Mouse (Mus musculus) embryo, embryonic 11 days (tissue): ENCODE measurements around the gene Nlrc5.
A peak's percentile ranks its signal among the peaks of the same experiment; 100 is the strongest.
"Not testable (repeated sequence)": the region's sequence is repeated elsewhere in the genome, so short reads cannot be mapped to it uniquely, and the experiment has no call there.

ENCODE experiments used
- DNase-seq: peaks from one replicate; pipeline ENCODE4 v3.0.0-alpha.2; 2015

Gene Nlrc5

DNA sequence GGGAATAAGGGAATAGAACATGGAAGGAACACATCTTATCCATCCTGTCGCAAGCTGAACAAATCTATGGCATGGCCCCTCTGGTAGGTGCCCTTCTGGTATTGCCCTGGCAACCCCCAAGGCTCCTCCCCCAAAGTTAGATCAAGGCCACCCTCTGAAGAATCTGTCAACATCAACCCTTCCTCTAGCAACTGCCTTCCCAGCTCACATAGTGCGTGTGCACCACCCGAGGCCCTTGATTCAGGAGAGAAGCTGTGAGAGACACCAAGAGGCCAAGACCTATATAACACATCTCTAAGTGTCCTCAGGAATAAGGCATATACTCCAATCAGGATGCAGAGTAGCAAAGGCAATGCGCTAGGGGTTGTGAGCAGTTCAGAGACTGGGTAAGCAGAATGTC, 11.9 kb upstream of the Nlrc5 start:
- DNase-seq = no peak

DNA sequence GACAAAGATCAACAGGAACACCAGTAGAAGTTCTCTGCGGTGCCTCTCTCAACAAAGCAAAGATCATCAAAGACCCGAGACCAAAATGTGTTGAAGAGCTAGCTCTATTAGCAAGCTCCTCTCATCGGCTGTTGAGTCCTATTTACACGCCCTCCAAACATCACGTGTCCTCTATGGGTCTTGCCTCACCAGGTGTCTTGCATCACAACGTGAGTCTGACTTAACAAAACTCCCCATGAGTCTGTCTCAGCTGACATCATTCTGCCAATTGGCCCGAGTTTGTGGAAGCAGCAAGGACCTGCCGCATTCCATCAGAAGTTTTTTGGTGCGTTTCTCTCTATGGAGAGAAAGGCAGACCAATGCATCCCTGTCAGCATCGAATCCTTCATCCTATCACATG, 6.2 kb upstream of the Nlrc5 start:
- no peak for DNase-seq

DNA sequence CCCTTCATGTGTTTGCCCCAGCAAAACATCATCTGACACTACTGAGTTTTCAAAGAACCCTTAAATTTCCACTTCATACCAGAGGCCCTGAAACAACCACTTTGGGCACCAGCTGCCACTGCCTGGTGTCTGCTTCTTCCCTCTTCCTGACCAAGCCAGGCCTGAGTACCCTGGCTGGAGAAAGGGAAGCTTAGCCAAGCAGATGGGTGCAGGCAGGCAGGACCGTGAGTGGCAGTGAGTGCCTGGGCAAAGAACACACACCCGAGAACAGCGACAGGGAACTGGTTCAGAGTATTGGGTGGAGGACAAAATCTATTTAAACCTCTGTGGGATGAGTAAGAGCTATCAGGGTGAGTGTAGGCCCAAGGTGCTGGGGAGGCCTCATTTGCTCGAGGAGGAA, 5.7 kb upstream of the Nlrc5 start:
- DNase-seq = no peak

DNA sequence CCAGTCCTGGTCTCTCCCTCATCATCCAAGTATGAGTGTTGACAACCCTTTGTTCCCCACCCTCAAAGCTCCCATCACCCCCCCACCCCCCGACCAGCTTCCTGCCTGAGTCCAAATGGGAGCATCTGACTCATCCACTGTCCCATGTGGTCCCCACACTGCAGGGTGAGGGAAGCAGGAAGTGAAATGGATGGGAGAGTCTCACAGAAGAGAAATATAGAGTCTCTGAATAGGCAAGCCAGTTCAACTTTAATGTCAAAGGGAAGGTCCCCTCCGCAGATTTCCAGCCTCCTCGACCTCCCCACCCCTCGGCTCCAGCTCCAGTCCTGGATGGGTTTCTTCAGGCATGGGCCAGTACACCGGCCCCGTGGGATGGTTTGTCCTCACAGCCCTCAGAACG, 4.8 kb upstream of the Nlrc5 start:
- DNase-seq = no peak

DNA sequence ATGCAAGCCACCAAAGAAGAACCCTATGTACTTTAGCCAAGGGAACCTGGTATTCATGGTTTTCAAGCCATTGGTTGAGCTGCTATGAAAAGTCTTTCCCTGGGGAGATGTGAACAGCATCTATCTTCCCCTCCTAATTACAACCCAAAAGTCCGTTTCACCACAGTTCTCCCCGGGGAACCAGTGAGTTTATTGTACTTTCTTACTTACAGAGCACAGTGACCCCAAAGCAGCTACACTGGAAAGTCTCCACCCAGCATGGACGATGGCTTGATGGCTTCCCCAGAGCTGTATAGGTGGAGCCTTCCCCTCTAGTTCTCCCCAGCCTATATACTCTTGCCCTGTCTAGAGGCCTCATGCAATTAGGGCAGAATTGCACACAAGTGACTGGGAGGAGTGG, 1.9 kb upstream of the Nlrc5 start:
- no peak for DNase-seq

DNA sequence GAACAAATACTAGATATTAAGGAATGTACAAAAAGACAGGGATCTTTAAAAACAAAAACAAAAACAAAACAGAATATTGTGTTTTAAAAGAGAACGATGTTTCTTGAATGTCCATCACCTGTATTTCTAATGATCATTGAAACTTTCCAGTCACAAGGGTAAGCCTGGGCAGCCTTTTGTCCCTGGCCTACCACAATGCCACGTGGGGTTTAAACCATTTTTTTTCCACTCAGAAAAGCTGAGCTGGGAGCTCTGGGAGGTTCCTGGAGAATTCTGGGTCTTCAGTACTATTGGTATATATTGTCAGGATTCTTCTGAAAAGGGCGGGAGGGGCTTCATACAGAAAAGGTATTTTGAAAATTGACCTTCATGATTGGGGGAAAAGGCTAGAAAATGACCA, 802 bp downstream of the Nlrc5 start:
- no peak for DNase-seq

DNA sequence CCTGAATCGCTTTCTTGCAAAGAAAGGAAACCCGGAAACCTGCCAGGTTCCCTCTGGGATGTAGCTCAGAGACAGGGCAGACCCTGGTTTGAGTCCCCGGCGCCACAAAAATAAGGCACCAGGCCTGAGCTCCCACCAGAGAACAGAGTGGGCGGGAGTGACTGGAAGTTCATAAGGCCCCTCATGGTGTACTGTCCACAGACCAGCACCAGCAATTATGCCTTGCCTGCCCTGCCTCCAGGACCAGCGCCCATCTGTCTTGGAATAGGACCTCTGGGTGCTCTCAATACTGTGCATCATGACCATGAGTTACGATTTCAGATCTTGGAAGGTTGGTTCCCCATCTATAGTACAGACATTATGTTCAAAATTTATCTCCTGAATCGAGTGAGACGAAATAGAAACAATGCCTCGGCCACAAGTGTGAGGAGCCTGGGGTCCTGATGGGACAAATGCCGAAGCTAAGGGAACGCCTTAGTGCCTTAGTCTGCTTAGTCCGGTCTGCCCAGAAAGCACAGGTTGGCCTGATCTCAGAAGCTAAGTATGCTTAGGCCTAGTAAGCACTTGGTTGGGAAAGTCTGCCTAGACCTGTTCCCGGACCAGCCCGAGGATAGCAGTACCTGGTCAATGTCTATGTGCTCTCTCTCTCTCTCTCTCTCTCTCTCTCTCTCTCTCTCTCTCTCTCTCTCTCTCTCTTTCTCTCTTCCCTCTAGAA, 1.4 kb downstream of the Nlrc5 start:
- DNase-seq = no peak

DNA sequence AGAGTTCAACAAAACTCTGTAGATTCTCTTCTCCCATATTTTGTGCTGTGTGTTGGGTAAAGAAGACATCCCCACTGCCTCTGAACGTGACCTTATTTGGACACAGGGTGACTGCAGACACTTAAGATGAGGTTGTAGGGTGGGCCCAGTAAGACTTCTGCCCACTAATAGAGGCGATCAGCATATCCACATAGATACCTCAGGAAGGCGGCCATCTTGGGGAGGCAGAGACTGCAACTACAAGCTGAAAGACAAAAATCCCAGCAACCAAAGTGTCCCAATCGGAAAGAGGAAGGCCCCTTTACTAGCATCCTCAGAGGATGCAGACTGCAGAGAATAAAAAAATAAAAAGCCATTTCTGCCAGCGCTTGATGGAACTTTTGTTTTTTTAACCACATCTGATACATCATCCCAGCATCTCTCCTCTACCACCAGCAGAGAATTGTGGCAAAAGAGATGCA, 2.0 kb downstream of the Nlrc5 start:
- DNase-seq = no peak

DNA sequence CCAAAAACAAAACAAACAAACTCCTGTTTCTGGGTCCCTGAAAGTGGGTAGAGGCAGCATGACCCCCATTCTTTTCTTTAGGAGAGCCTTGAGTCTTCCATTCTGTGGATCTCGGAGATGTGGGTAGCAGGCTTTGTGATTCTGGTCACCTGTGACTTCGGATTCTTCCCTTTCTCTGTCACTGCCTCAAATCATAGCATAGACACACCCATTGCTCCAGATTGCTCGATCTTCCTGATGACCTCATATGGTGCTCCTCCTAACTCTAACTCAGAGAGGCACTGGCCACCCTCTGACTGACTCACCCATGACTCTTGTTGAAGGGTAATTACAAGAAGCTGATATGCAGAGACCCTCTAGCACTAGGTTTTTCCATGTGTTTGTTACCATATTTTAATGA, 2.7 kb downstream of the Nlrc5 start:
- DNase-seq = no peak

DNA sequence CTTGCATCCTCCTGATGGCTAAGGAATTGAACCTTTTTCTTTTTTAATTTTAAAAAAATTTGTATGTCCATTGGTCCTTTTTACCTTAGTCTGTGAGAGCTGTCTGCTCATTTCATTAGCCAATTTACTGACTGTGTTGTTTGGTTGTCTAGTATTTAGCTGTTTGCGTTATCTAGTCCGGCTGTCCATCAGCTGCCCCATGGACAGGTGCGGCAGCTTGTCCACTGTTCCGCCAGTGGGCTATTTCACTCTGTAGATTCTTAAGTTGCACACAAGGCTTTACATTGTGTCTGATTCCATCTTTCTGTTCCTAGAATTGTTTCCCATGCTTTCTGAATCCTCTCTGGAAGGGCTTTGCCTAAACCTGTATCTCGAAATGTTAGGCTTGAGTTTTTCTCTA, 4.5 kb downstream of the Nlrc5 start:
- DNase-seq = no peak

DNA sequence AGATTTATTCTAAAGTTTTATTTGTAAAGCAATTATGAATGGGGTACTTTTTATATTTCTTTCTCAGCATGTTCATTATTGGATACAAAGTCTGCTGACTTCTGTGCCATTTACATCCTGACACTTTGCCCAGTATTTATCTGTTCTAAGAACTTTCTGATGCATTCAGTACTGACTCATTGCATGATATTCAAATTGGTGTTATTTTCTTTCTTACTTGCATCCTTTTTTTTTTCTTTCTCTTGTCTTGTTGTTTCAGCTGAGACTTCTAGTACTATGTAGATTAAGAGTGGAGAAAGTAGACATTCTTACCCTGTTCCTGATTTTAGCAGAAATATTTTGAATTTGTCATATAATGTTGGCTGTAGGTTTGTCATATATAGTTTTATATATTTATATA, 5.5 kb downstream of the Nlrc5 start:
- no peak for DNase-seq

DNA sequence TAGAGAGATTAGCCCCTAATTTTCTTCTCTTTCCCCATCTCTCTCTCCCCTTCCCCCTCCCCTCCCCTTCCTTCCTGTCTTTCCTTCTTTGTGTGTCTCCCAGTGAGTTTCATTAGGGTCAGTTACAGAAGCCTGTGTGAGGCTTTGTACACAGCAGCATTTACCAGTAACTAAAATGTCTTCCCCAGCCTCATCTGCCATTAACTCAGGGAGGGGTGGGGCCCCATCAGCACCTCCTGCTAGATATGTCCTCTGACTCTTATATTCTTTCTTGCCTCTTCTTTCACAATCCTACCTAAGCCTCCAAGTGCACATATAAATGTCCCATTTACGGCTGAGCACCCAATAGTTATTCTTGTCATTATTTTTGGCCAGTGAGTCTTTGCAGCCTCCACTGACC, 6.2 kb downstream of the Nlrc5 start:
- no peak for DNase-seq

DNA sequence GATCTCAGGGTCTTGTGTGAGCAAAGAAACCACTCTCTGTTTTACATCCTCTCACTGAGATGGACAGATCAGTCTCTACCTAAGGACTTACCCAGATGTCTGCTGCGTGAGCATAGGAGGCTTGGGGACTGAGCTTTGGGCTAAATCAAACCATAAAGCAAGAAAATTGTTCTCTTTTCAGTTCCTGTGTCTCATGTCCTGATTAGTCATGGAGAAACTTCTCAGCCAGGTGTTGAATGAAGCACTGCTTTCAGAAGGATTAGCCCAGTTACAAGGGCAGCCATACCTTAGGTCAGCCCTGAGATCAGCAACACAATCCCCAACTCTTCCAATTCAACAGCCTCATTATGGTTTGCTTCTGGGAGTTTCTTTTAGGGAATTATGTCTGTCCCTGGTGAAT, 7.5 kb downstream of the Nlrc5 start:
- DNase-seq = no peak

DNA sequence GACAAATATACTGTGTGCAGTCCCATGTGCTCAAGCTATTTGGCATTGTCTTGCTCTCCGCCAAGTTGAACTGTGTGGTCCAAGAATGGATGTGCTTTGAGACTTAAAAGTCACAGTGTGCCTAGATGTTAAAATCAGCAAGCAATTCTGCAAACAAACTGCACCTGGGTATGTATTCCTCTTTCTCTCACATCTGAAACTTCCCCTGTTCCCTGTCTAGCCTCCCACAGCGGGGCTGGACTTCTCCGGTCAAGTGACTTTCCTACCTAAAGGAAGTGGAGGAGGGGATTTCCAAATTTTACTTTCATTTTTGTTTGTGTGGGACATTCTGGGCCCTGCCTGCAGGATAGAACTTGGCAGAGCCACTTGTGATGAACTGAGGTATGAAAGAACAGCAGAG, 9.0 kb downstream of the Nlrc5 start:
- DNase-seq = no peak

DNA sequence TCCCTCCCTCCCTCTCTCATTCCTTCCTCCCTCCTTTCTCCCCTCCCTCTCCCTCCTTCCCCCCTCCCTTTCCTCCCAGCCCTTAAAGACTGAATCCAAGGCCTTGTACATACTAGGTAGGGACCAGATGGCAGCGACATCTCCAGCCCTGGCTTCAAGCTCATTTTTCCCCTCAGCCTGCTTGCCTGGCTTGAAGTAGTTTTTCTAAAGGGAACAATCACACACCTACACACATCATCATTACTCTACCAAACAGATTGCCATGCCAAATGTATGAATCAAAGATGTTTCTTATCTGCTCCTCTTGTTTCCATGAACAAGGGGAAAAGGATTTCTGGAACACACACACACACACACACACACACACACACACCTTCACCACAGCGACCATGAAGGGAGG, 10.3 kb downstream of the Nlrc5 start:
- no peak for DNase-seq

DNA sequence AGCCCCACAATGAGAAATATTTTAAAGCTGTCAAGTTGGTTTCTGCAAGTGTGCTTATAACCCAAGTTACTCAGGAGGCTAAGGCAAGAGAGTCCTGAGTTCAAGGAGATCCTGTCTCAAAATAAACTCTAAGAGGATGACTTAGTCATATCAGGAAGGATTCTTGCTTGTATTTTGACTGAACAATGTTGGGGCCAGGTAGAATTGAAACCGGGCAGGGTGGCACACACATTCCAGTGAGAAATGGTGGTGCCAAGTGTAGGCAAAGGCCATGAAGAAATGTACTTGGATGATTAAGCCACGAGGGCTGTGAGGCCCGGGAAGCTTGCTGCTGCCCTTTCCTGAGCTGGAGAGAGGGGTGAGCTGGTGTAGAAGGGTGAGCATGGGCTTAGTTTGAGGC, 13.0 kb downstream of the Nlrc5 start:
- DNase-seq = no peak

DNA sequence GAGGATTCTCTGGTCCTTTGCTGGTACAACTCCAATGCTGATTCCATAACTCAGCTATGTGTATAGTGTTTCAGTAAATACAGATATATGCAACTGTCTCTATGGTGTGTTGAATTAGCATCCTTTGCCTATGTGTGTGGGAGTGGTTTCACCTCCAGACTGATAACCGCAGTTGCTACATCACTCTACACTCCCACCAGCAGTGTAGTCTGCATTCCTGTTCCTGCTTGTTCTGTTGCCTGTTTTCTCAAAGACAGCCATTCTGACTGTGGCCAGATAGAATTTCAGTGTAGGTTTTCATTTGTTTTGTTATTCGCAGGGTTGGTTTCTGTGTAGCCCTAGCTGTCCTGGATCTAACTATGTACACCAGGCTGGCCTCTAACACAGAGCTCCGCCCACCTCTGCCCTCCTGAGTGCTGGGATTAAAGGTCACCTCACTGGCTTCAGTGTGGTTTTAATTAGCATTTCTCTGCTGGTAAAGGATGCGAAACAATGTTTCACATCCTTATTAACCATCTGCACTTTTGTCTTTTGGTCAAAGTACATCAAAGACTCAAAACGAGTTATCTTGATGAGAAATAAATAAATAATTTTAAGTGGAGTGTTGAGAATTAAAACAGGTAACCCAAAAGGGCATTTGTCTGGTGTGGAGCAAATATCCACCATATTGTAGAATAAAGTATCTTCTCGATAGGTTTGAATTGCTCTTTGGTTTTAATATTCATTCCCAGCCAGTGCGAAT, 13.6 kb downstream of the Nlrc5 start:
- DNase-seq = peak; percentile 7

DNA sequence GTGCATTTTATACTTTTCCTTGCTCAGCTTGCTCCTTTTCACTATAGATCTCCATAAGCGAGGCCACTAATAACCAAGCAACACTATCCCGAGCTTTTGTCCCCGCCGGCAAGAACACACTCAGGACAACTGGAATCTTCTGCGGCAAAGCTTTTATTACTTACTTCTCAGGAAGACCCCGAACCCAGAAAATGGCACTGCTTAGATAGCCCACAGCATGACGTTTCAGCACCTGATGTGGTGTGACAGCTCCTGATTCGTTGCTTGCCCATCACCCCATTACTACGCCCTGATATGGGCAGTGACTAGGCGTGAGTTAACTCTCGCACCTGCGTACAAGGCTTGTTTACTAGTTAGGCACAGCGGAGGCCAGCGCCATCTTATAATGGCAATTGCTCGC, 18.8 kb downstream of the Nlrc5 start:
- DNase-seq = not testable (repeated sequence)

DNA sequence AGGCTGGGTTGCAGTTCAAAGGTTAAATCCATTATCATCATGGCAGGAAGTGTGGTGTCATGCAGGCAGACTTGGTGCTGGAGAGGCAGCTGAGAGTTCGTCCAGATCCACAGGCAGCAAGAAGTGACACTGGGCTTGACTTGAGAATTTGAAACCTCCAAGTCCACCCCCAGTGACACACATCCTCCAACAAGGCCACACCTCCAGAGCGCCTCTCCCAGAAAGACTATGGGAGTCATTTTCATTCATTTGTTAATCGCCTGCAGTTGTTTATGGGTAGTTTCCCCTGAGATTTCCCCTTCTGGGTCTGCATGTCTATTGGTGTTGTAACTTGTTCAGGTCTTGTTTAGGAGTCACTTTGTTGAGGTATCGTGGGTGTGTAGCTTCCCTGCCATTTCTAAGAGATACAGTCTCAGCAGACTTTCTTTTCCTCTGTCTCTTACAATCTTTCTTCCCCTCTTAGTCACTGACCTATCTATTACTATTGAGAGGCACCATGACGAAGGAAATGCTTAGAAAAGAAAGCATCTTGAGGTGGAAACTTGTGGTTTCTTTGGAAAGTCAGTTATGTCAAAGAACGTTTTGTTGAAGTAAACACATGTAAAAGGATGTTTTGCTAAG, 19.8 kb downstream of the Nlrc5 start:
- no peak for DNase-seq

DNA sequence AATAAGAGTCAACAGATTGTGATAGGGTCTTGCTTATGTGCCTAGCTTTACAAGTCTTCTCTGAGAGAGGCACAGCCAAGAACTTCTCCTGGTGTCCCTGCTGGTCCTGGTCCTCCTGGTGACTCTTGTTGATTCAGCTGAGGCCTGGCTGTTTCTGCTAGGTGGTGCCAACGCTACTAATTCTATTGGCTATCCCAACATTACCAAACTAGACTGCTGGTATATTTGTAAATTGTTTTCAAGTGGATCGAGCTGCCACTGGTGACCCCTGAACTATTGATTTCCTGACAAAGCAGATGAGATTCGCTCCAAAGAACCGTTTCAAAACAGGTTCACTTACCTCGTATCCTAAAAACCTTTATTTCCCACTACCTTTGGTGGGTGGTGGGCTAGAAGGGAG, 20.7 kb downstream of the Nlrc5 start:
- DNase-seq = no peak

DNA sequence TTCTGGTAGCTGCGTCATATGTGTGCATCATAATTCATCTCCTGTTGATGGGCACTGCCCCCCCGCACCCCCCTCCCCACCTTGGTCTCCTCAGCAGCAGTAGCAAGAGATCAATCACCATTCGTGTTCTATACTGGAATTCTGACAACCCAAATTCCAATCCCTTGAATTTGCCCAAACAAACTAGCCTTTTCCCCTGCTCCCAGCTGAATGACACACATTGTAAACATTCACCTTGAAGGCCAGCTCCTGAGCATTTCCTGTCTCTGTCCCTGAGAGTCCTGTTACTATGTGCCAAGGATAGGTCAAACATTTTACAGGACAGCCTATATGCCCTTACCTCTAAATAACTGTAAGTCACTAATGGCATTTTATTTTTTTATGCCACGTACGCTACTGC, 21.9 kb downstream of the Nlrc5 start:
- DNase-seq = no peak

DNA sequence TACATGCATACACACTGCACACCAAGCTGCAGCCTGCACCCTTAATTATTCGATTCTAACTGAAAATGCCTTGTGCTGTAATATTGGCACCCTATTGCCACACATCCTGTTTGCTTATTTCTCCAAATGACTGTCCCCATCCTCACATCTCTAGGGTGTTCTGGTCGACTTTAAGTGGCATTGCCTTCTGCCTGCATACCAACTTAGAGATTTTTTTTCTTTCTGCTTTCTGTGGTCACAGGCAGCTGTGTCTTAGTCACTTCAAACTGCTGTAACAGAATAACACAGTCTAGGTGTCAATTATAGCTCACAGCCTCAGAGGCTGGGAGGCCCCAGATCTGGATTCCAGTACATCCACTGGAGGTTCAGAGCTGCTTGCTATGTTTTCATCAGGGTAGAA, 24.4 kb downstream of the Nlrc5 start:
- DNase-seq = no peak

DNA sequence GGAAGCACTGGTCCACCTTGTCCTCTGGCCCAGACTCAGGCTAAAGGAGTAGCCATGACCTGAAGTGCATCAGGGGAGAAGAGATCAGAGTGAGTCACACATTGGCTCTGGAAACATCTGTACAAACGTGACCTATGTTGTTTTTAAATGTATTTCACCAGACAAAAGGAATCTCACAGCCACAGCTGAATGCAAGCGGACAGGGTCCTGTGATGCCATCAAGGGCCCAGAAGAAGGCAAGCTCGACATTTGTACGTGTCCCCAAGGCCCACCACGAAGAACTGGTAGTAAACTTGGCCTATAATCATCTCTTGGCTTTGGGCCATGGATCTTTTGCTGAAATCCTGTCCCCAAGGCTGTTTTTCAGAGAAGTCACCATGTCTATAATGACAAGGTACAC, 35.5 kb downstream of the Nlrc5 start:
- DNase-seq = no peak

DNA sequence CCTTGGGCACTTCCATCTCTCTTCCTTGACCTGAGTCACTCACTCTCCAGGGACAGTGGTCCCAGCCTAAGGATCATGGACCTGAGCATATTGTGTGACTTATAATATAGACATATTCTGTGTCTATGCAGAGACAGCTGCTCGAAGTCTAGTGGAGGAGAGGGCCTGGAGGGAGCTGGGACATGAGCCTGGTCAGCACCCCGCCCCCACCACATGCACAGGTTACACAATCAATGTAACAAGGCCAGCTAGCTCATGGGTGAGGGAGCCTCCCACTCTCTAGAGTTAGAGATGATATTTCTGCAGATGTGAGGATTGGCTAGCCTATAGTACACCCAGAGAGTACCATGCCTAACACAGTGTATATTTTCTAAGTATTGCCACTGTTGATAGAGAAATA, 36.6 kb downstream of the Nlrc5 start:
- no peak for DNase-seq
